Mouse (Mus musculus): Measurements from ENCODE around the gene C1qtnf1. TPM values are rescaled to one million over a fixed set of nuclear protein-coding genes. Genes with fewer than 3 reads are reported as not detected.

Gene C1qtnf1
- polyA plus RNA-seq, 1 experiment = 21.8 TPM

- TF ChIP-seq POLR2A (IDR thresholded peaks at IDR 0.05; ENCODE audit: borderline replicate concordance, extremely low read depth, low read depth, low read length) = no peak
- no peak for TF ChIP-seq CTCF (IDR thresholded peaks at IDR 0.05; ENCODE audit: insufficient read depth, low read length)
- H3K4me1 ChIP-seq (ENCODE audit: control insufficient read depth, insufficient read depth, low read length) = no peaks in the 10 kb centered on the region; the same call in none of the 2 replicates
- no peak for DNase-seq
- no peak overlapping the region for H3K4me3 ChIP-seq (replicated peaks; ENCODE audit: extremely low read depth, low read depth, low read length)
- 36% methylated on average over 8 of the region's 8 CpGs for WGBS
These were observed 31.0 kb downstream of the C1qtnf1 start for GRCm38 (mm10) chr11:118459051-118459450.

- H3K4me1 ChIP-seq (ENCODE audit: control insufficient read depth, insufficient read depth, low read length) = no peaks in the 10 kb centered on the region; the same call in none of the 2 replicates
- no peak for TF ChIP-seq CTCF (IDR thresholded peaks at IDR 0.05; ENCODE audit: insufficient read depth, low read length)
- TF ChIP-seq POLR2A (IDR thresholded peaks at IDR 0.05; ENCODE audit: borderline replicate concordance, extremely low read depth, low read depth, low read length) = no peak
- WGBS = 59% methylated on average over 4 of the region's 4 CpGs
- no peak for DNase-seq
- no peak overlapping the region for H3K4me3 ChIP-seq (replicated peaks; ENCODE audit: extremely low read depth, low read depth, low read length)
These were observed 31.5 kb downstream of the C1qtnf1 start for GRCm38 (mm10) chr11:118459536-118459935.

- DNase-seq = no peak
- no peak overlapping the region for H3K4me3 ChIP-seq (replicated peaks; ENCODE audit: extremely low read depth, low read depth, low read length)
- WGBS = 67% methylated on average over 6 of the region's 6 CpGs
- no peaks in the 10 kb centered on the region; the same call in none of the 2 replicates for H3K4me1 ChIP-seq (ENCODE audit: control insufficient read depth, insufficient read depth, low read length)
- TF ChIP-seq POLR2A (IDR thresholded peaks at IDR 0.05; ENCODE audit: borderline replicate concordance, extremely low read depth, low read depth, low read length) (no peak), CTCF (IDR thresholded peaks at IDR 0.05; ENCODE audit: insufficient read depth, low read length) (peak; percentile 61)
These were observed 32.3 kb downstream of the C1qtnf1 start for GRCm38 (mm10) chr11:118460280-118460679.

- Histone ChIP-seq H3K4me3 (replicated peaks; ENCODE audit: extremely low read depth, low read depth, low read length) (no peak overlapping the region), H3K4me1 (ENCODE audit: control insufficient read depth, insufficient read depth, low read length) (no peaks in the 10 kb centered on the region)
- TF ChIP-seq POLR2A (IDR thresholded peaks at IDR 0.05; ENCODE audit: borderline replicate concordance, extremely low read depth, low read depth, low read length) (no peak), CTCF (IDR thresholded peaks at IDR 0.05; ENCODE audit: insufficient read depth, low read length) (no peak)
- DNase-seq = no peak
- 50% methylated on average over 11 of the region's 11 CpGs for WGBS
These were observed 39.5 kb downstream of the C1qtnf1 start for GRCm38 (mm10) chr11:118467441-118468035.

DNA sequence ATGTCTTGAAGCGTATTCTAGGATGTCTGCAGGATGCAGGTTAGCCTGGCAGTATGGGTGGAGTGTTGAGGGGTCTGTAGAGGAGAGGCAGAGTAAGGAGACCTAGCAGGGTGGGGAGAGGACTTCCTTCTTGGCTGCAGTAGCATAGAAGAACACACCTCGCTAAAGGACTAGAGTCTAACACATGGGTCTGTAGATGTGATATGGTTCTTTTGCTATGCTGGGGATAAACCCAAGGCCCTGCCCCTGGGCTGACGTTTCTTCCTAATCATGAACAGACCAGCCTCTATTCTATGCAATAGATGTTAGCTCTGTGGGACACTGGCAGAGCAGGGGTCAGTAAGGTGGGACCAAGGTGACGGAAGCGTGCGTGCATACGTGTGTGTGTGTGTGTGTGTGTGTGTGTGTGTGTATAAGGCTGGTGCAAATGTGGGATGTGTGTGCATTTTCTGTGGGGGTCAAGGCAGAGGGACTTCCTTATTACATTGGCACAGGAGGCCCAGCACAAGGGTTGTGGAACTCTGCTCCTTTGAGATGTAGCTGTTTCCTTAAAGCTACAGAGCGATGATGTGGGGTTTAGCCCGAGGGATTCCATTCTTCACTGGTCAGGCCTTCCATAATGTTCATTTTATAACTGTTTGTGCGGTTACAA lies 41.6 kb downstream of the C1qtnf1 start:
- 72% methylated on average over 10 of the region's 10 CpGs for WGBS
- DNase-seq = no peak

GRCm38 (mm10) chr11:118470234-118470966 lies 42.4 kb downstream of the C1qtnf1 start:
- Histone ChIP-seq H3K4me1 (ENCODE audit: control insufficient read depth, insufficient read depth, low read length) (no peaks in the 10 kb centered on the region), H3K4me3 (replicated peaks; ENCODE audit: extremely low read depth, low read depth, low read length) (no peak overlapping the region)
- DNase-seq = no peak
- 28% methylated on average over 12 of the region's 12 CpGs for WGBS
- TF ChIP-seq POLR2A (IDR thresholded peaks at IDR 0.05; ENCODE audit: borderline replicate concordance, extremely low read depth, low read depth, low read length) (no peak), CTCF (IDR thresholded peaks at IDR 0.05; ENCODE audit: insufficient read depth, low read length) (no peak)

More for the DNA sequence above, 41.6 kb downstream of the C1qtnf1 start:
- H3K4me3 ChIP-seq (replicated peaks; ENCODE audit: extremely low read depth, low read depth, low read length) = no peak overlapping the region
- no peaks in the 10 kb centered on the region for H3K4me1 ChIP-seq (ENCODE audit: control insufficient read depth, insufficient read depth, low read length)
- TF ChIP-seq CTCF (IDR thresholded peaks at IDR 0.05; ENCODE audit: insufficient read depth, low read length) (no peak), POLR2A (IDR thresholded peaks at IDR 0.05; ENCODE audit: borderline replicate concordance, extremely low read depth, low read depth, low read length) (no peak)

- TF ChIP-seq CTCF (IDR thresholded peaks at IDR 0.05; ENCODE audit: insufficient read depth, low read length) (no peak), POLR2A (IDR thresholded peaks at IDR 0.05; ENCODE audit: borderline replicate concordance, extremely low read depth, low read depth, low read length) (no peak)
- Histone ChIP-seq H3K4me3 (replicated peaks; ENCODE audit: extremely low read depth, low read depth, low read length) (no peak overlapping the region), H3K4me1 (ENCODE audit: control insufficient read depth, insufficient read depth, low read length) (no peaks in the 10 kb centered on the region)
- WGBS = 78% methylated on average over 13 of the region's 13 CpGs
- DNase-seq = no peak
These were observed 43.7 kb downstream of the C1qtnf1 start for GRCm38 (mm10) chr11:118471676-118472075.

DNA sequence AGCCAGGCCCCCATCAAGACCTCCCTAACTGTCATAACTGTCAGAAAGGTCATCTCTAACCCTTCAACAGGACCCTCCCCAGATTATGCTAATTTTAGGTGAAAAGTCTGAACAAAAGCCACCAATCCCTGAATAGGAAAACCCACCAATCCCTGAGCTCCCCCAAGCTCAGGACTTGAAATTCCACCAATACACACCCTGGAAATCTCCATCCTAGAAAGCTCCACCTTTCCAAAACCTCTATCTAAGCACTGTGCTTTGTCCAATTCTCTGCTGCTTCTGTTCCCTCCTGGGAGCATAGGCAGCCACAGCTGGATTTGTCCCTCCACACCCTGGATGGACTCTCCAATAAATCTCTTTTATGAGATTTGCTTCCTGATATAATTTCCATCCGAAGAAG lies 45.2 kb downstream of the C1qtnf1 start:
- TF ChIP-seq POLR2A (IDR thresholded peaks at IDR 0.05; ENCODE audit: borderline replicate concordance, extremely low read depth, low read depth, low read length) (no peak), CTCF (IDR thresholded peaks at IDR 0.05; ENCODE audit: insufficient read depth, low read length) (no peak)
- Histone ChIP-seq H3K4me3 (replicated peaks; ENCODE audit: extremely low read depth, low read depth, low read length) (no peak overlapping the region), H3K4me1 (ENCODE audit: control insufficient read depth, insufficient read depth, low read length) (0 out of 2 replicates have a peak, but pooled peaks cover 3% of the 10 kb centered on the region)
- DNase-seq = no peak
- 72% methylated on average over 1 of the region's 1 CpGs for WGBS

GRCm38 (mm10) chr11:118473842-118474500 lies 46.0 kb downstream of the C1qtnf1 start:
- no peak for DNase-seq
- TF ChIP-seq POLR2A (IDR thresholded peaks at IDR 0.05; ENCODE audit: borderline replicate concordance, extremely low read depth, low read depth, low read length) (no peak), CTCF (IDR thresholded peaks at IDR 0.05; ENCODE audit: insufficient read depth, low read length) (no peak)
- H3K4me1 ChIP-seq (ENCODE audit: control insufficient read depth, insufficient read depth, low read length) = 0 out of 2 replicates have a peak, but pooled peaks cover 3% of the 10 kb centered on the region
- 71% methylated on average over 6 of the region's 6 CpGs for WGBS
- H3K4me3 ChIP-seq (replicated peaks; ENCODE audit: extremely low read depth, low read depth, low read length) = no peak overlapping the region

Measured in lung, adult 2 months (tissue).